Mouse (Mus musculus): ENCODE results near the gene Ninj1. TPM values are rescaled to one million over a fixed set of nuclear protein-coding genes. Genes with fewer than 3 reads are reported as not detected.
A peak's percentile ranks its signal among the peaks of the same experiment; 100 is the strongest.

Ninj1 gene
- polyA plus RNA-seq, 1 experiment from 2014 or later, result 63.3 TPM

- no peak overlapping the region for H3K4me3 ChIP-seq (ENCODE audit: low read length)
- H3K4me1 ChIP-seq (ENCODE audit: control insufficient read depth, insufficient read depth, low read length), result no peaks in the 10 kb centered on the region
- no peaks in the 10 kb centered on the region for H3K27me3 ChIP-seq (replicated peaks; ENCODE audit: control insufficient read depth, insufficient read depth, low read length)
- H3K4me2 ChIP-seq (ENCODE audit: low read depth, low read length), result no peak overlapping the region
- no peak for ATAC-seq
- no peak overlapping the region for H3K9ac ChIP-seq (ENCODE audit: low read depth, low read length)
- H3K9me3 ChIP-seq (ENCODE audit: control insufficient read depth, low read length), result no peaks in the 10 kb centered on the region
- no peak overlapping the region for H3K27ac ChIP-seq (ENCODE audit: low read length)
- H3K36me3 ChIP-seq (ENCODE audit: control insufficient read depth, insufficient read depth, low read length), result no peaks in the 10 kb centered on the region; the same call in 1 of the 2 replicates
- WGBS, result 97% methylated on average over 7 of the region's 7 CpGs
Measured at GRCm38 (mm10) chr13:49199891-49200290, 12.6 kb downstream of the Ninj1 start.

GRCm38 (mm10) chr13:49200688-49201087, 13.4 kb downstream of the Ninj1 start:
- no peaks in the 10 kb centered on the region; the same call in 1 of the 2 replicates for H3K36me3 ChIP-seq (ENCODE audit: control insufficient read depth, insufficient read depth, low read length)
- no peak overlapping the region for H3K4me2 ChIP-seq (ENCODE audit: low read depth, low read length)
- H3K9ac ChIP-seq (ENCODE audit: low read depth, low read length), result no peak overlapping the region
- no peak for ATAC-seq
- H3K27ac ChIP-seq (ENCODE audit: low read length), result no peak overlapping the region
- H3K4me1 ChIP-seq (ENCODE audit: control insufficient read depth, insufficient read depth, low read length), result peaks cover 3% of the 10 kb centered on the region; the same call in 1 of the 2 replicates
- no peaks in the 10 kb centered on the region for H3K27me3 ChIP-seq (replicated peaks; ENCODE audit: control insufficient read depth, insufficient read depth, low read length)
- H3K9me3 ChIP-seq (ENCODE audit: control insufficient read depth, low read length), result no peaks in the 10 kb centered on the region
- no peak overlapping the region for H3K4me3 ChIP-seq (ENCODE audit: low read length)
- WGBS, result 86% methylated on average over 13 of the region's 13 CpGs

GRCm38 (mm10) chr13:49202556-49202955, 15.3 kb downstream of the Ninj1 start:
- Histone ChIP-seq H3K27me3 (replicated peaks; ENCODE audit: control insufficient read depth, insufficient read depth, low read length) (no peaks in the 10 kb centered on the region), H3K4me1 (ENCODE audit: control insufficient read depth, insufficient read depth, low read length) (peaks cover 3% of the 10 kb centered on the region; the same call in 1 of the 2 replicates), H3K36me3 (ENCODE audit: control insufficient read depth, insufficient read depth, low read length) (no peaks in the 10 kb centered on the region; the same call in 1 of the 2 replicates), H3K27ac (ENCODE audit: low read length) (no peak overlapping the region), H3K9me3 (ENCODE audit: control insufficient read depth, low read length) (no peaks in the 10 kb centered on the region), H3K4me3 (ENCODE audit: low read length) (no peak overlapping the region), H3K4me2 (ENCODE audit: low read depth, low read length) (no peak overlapping the region), H3K9ac (ENCODE audit: low read depth, low read length) (no peak overlapping the region)
- no peak for ATAC-seq
- WGBS, result 95% methylated on average over 7 of the region's 7 CpGs

GRCm38 (mm10) chr13:49205381-49205998, 18.2 kb downstream of the Ninj1 start:
- Histone ChIP-seq H3K9ac (ENCODE audit: low read depth, low read length) (no peak overlapping the region), H3K4me1 (ENCODE audit: control insufficient read depth, insufficient read depth, low read length) (peaks cover 3% of the 10 kb centered on the region; the same call in 1 of the 2 replicates), H3K4me3 (ENCODE audit: low read length) (no peak overlapping the region), H3K27ac (ENCODE audit: low read length) (no peak overlapping the region), H3K36me3 (ENCODE audit: control insufficient read depth, insufficient read depth, low read length) (no peaks in the 10 kb centered on the region; the same call in 1 of the 2 replicates), H3K4me2 (ENCODE audit: low read depth, low read length) (no peak overlapping the region), H3K9me3 (ENCODE audit: control insufficient read depth, low read length) (no peaks in the 10 kb centered on the region), H3K27me3 (replicated peaks; ENCODE audit: control insufficient read depth, insufficient read depth, low read length) (no peaks in the 10 kb centered on the region)
- peak; percentile 61 for ATAC-seq
- WGBS, result 48% methylated on average over 13 of the region's 13 CpGs

- Histone ChIP-seq H3K36me3 (ENCODE audit: control insufficient read depth, insufficient read depth, low read length) (no peaks in the 10 kb centered on the region; the same call in 1 of the 2 replicates), H3K27ac (ENCODE audit: low read length) (no peak overlapping the region)
Measured at GRCm38 (mm10) chr13:49206341-49206740, 19.1 kb downstream of the Ninj1 start.

GRCm38 (mm10) chr13:49209306-49209705, 22.0 kb downstream of the Ninj1 start:
- H3K4me1 ChIP-seq (ENCODE audit: control insufficient read depth, insufficient read depth, low read length), result peaks cover 14% of the 10 kb centered on the region
- 63% methylated on average over 7 of the region's 7 CpGs for WGBS

More at GRCm38 (mm10) chr13:49206341-49206740, 19.1 kb downstream of the Ninj1 start:
- peaks cover 3% of the 10 kb centered on the region; the same call in 1 of the 2 replicates for H3K4me1 ChIP-seq (ENCODE audit: control insufficient read depth, insufficient read depth, low read length)
- WGBS, result 98% methylated on average over 2 of the region's 2 CpGs
- H3K27me3 ChIP-seq (replicated peaks; ENCODE audit: control insufficient read depth, insufficient read depth, low read length), result no peaks in the 10 kb centered on the region
- no peak overlapping the region for H3K9ac ChIP-seq (ENCODE audit: low read depth, low read length)
- H3K9me3 ChIP-seq (ENCODE audit: control insufficient read depth, low read length), result no peaks in the 10 kb centered on the region
- no peak for ATAC-seq
- no peak overlapping the region for H3K4me2 ChIP-seq (ENCODE audit: low read depth, low read length)
- H3K4me3 ChIP-seq (ENCODE audit: low read length), result no peak overlapping the region

GRCm38 (mm10) chr13:49212711-49213500, 25.6 kb downstream of the Ninj1 start:
- H3K4me3 ChIP-seq (ENCODE audit: low read length), result no peak overlapping the region
- WGBS, result 90% methylated on average over 4 of the region's 4 CpGs
- no peak overlapping the region for H3K4me2 ChIP-seq (ENCODE audit: low read depth, low read length)
- H3K4me1 ChIP-seq (ENCODE audit: control insufficient read depth, insufficient read depth, low read length), result peaks cover 28% of the 10 kb centered on the region
- H3K27ac ChIP-seq (ENCODE audit: low read length), result no peak overlapping the region
- no peaks in the 10 kb centered on the region for H3K27me3 ChIP-seq (replicated peaks; ENCODE audit: control insufficient read depth, insufficient read depth, low read length)
- no peak overlapping the region for H3K9ac ChIP-seq (ENCODE audit: low read depth, low read length)
- no peak for ATAC-seq
- no peaks in the 10 kb centered on the region for H3K9me3 ChIP-seq (ENCODE audit: control insufficient read depth, low read length)
- H3K36me3 ChIP-seq (ENCODE audit: control insufficient read depth, insufficient read depth, low read length), result no peaks in the 10 kb centered on the region

More at GRCm38 (mm10) chr13:49209306-49209705, 22.0 kb downstream of the Ninj1 start:
- ATAC-seq, result no peak
- no peaks in the 10 kb centered on the region for H3K27me3 ChIP-seq (replicated peaks; ENCODE audit: control insufficient read depth, insufficient read depth, low read length)
- no peak overlapping the region for H3K27ac ChIP-seq (ENCODE audit: low read length)
- no peak overlapping the region for H3K9ac ChIP-seq (ENCODE audit: low read depth, low read length)
- H3K4me3 ChIP-seq (ENCODE audit: low read length), result no peak overlapping the region
- H3K4me2 ChIP-seq (ENCODE audit: low read depth, low read length), result no peak overlapping the region
- H3K9me3 ChIP-seq (ENCODE audit: control insufficient read depth, low read length), result no peaks in the 10 kb centered on the region
- H3K36me3 ChIP-seq (ENCODE audit: control insufficient read depth, insufficient read depth, low read length), result no peaks in the 10 kb centered on the region

GRCm38 (mm10) chr13:49213531-49213932, 26.2 kb downstream of the Ninj1 start:
- no peak for ATAC-seq
- Histone ChIP-seq H3K4me2 (ENCODE audit: low read depth, low read length) (no peak overlapping the region), H3K27me3 (replicated peaks; ENCODE audit: control insufficient read depth, insufficient read depth, low read length) (no peaks in the 10 kb centered on the region), H3K4me1 (ENCODE audit: control insufficient read depth, insufficient read depth, low read length) (peaks cover 28% of the 10 kb centered on the region), H3K36me3 (ENCODE audit: control insufficient read depth, insufficient read depth, low read length) (no peaks in the 10 kb centered on the region), H3K4me3 (ENCODE audit: low read length) (no peak overlapping the region), H3K9ac (ENCODE audit: low read depth, low read length) (0 out of 2 replicates have a peak overlapping the region, but pooled peaks have one; percentile 23), H3K9me3 (ENCODE audit: control insufficient read depth, low read length) (no peaks in the 10 kb centered on the region), H3K27ac (ENCODE audit: low read length) (no peak overlapping the region)
- 55% methylated on average over 4 of the region's 4 CpGs for WGBS

- H3K27ac ChIP-seq (ENCODE audit: low read length), result no peak overlapping the region
- H3K27me3 ChIP-seq (replicated peaks; ENCODE audit: control insufficient read depth, insufficient read depth, low read length), result no peaks in the 10 kb centered on the region
- no peak for ATAC-seq
- H3K4me1 ChIP-seq (ENCODE audit: control insufficient read depth, insufficient read depth, low read length), result peaks cover 28% of the 10 kb centered on the region
- no peaks in the 10 kb centered on the region for H3K9me3 ChIP-seq (ENCODE audit: control insufficient read depth, low read length)
- 78% methylated on average over 3 of the region's 3 CpGs for WGBS
- H3K9ac ChIP-seq (ENCODE audit: low read depth, low read length), result no peak overlapping the region; the same call in 1 of the 2 replicates
- H3K4me2 ChIP-seq (ENCODE audit: low read depth, low read length), result peak overlapping the region; percentile 82; the same call in 1 of the 2 replicates
- H3K4me3 ChIP-seq (ENCODE audit: low read length), result no peak overlapping the region
- H3K36me3 ChIP-seq (ENCODE audit: control insufficient read depth, insufficient read depth, low read length), result no peaks in the 10 kb centered on the region
Measured at GRCm38 (mm10) chr13:49214454-49214853, 27.2 kb downstream of the Ninj1 start.
